Mouse (Mus musculus) bone marrow macrophage, adult 2 months (primary cell): Measurements from ENCODE around the gene 1700016D06Rik.

Experiments used
- CTCF ChIP-seq: IDR thresholded peaks from 2 replicates; pipeline ENCODE4 v1.5.1; 2012; ENCODE audit warnings: low read depth, mild to moderate bottlenecking, low read length, moderate library complexity
- POLR2A ChIP-seq: IDR thresholded peaks from 2 replicates; pipeline ENCODE4 v1.6.1; 2012; ENCODE audit warnings: mild to moderate bottlenecking, low read depth, low read length, borderline replicate concordance

- TF ChIP-seq CTCF = no peak
- no peak for TF ChIP-seq POLR2A
These were observed 92.0 kb downstream of the 1700016D06Rik start for GRCm38 (mm10) chr8:11608848-11609247.
